Mouse (Mus musculus) liver, postnatal 0 days (tissue): Measurements from ENCODE around the gene Usp24.

Experiments
- CTCF ChIP-seq: sonication (generic); IDR thresholded peaks from 2 replicates; pipeline ENCODE4 v1.5.1; 2016; ENCODE audit warnings: antibody characterized with exemption, low read depth
- EP300 ChIP-seq: IDR thresholded peaks from 2 replicates; pipeline ENCODE4 v1.6.1; 2016; ENCODE audit warnings: antibody characterized with exemption, low read depth, mild to moderate bottlenecking

DNA sequence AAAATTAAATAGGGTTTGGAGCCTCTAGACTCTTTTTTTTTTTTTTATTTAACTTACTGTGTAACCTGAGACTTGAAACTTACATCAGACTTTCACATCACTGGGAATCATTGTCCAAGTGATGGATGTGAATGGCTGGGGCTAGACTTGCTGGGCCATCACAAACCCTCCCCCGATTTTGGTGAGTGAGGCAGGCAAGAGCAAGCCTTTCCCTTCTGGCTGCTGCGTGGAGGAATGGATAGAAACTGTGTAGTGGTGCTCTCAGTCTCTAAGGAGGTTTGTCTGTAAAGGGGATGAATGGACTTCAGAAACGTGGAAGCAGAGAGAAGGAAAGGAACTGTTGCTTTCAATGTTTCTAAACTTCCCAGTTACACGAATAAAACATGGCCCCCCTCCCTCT is 20.3 kb upstream of the Usp24 start:
- TF ChIP-seq CTCF, result no peak
- TF ChIP-seq EP300, result no peak
